Mouse (Mus musculus): ENCODE results near the gene Arvcf. TPM values are rescaled to one million over a fixed set of nuclear protein-coding genes. Genes with fewer than 3 reads are reported as not detected.

Gene Arvcf
- total and polyA plus RNA-seq, 3 experiments, result 9.1 to 14.5 TPM; not detected in 1

GRCm38 (mm10) chr16:18405091-18405854, 57.3 kb downstream of the Arvcf start:
- no peak overlapping the region for H3K4me3 ChIP-seq (ENCODE audit: control insufficient read depth in 1 of 2, insufficient read depth in 1 of 2, low read depth in 2 of 2, low read length in 2 of 2)
- H3K36me3 ChIP-seq (ENCODE audit: control insufficient read depth in 1 of 2, insufficient read depth in 2 of 2, low read length in 2 of 2), result peaks cover 4 to 8% of the 10 kb centered on the region in 2 experiments
- TF ChIP-seq ETS1 (IDR thresholded peaks at IDR 0.05; ENCODE audit: low read depth, low read length), result peak; percentile 73
- TF ChIP-seq POLR2A (IDR thresholded peaks at IDR 0.05; ENCODE audit: control insufficient read depth in 1 of 2, insufficient read depth in 1 of 2, low read depth in 1 of 2, low read length in 2 of 2, poor library complexity in 1 of 2), result peak in 1 of 2 experiments; percentile 48; a peak in 2 of 4 replicates
- TF ChIP-seq ZKSCAN1 (IDR thresholded peaks at IDR 0.05; ENCODE audit: low read depth, low read length), result no peak
- no peaks in the 10 kb centered on the region for H3K79me2 ChIP-seq (ENCODE audit: control insufficient read depth, insufficient read depth, low read length, poor library complexity)
- no peak overlapping the region for H3K9ac ChIP-seq (ENCODE audit: control insufficient read depth, low read depth, low read length, poor library complexity, severe bottlenecking)
- H3K9me3 ChIP-seq (replicated peaks; ENCODE audit: insufficient read depth, low read length), result no peaks in the 10 kb centered on the region
- H3K4me1 ChIP-seq (ENCODE audit: control insufficient read depth in 1 of 2, insufficient read depth in 2 of 2, low read length in 2 of 2), result peaks cover 0 to 9% of the 10 kb centered on the region in 2 experiments; a peak in 2 of 4 replicates
- peak; percentile 54 for DNase-seq (ENCODE audit: low read depth, low spot score)
- H3K27me3 ChIP-seq (ENCODE audit: control insufficient read depth in 1 of 2, insufficient read depth in 2 of 2, low read length in 2 of 2), result no peaks in the 10 kb centered on the region
- H3K27ac ChIP-seq (ENCODE audit: control insufficient read depth, low read depth, low read length), result no peak overlapping the region

- H3K4me1 ChIP-seq (ENCODE audit: control insufficient read depth in 1 of 2, insufficient read depth in 2 of 2, low read length in 2 of 2), result peaks cover 0 to 9% of the 10 kb centered on the region in 2 experiments; a peak in 2 of 4 replicates
- no peak overlapping the region for H3K9ac ChIP-seq (ENCODE audit: control insufficient read depth, low read depth, low read length, poor library complexity, severe bottlenecking)
- no peaks in the 10 kb centered on the region for H3K79me2 ChIP-seq (ENCODE audit: control insufficient read depth, insufficient read depth, low read length, poor library complexity)
- peaks cover 4 to 8% of the 10 kb centered on the region in 2 experiments for H3K36me3 ChIP-seq (ENCODE audit: control insufficient read depth in 1 of 2, insufficient read depth in 2 of 2, low read length in 2 of 2)
- DNase-seq (ENCODE audit: low read depth, low spot score), result no peak
- no peaks in the 10 kb centered on the region for H3K27me3 ChIP-seq (ENCODE audit: control insufficient read depth in 1 of 2, insufficient read depth in 2 of 2, low read length in 2 of 2)
- no peaks in the 10 kb centered on the region for H3K9me3 ChIP-seq (replicated peaks; ENCODE audit: insufficient read depth, low read length)
- H3K27ac ChIP-seq (ENCODE audit: control insufficient read depth, low read depth, low read length), result no peak overlapping the region
- H3K4me3 ChIP-seq (ENCODE audit: control insufficient read depth in 1 of 2, insufficient read depth in 1 of 2, low read depth in 2 of 2, low read length in 2 of 2), result no peak overlapping the region
- TF ChIP-seq CHD2 (IDR thresholded peaks at IDR 0.05; ENCODE audit: low read length) (no peak), POLR2AphosphoS2 (IDR thresholded peaks at IDR 0.05; ENCODE audit: low read length) (0 out of 2 replicates have a peak, but pooled peaks have one; percentile 1)
Observed at GRCm38 (mm10) chr16:18405876-18406275, 57.9 kb downstream of the Arvcf start.

GRCm38 (mm10) chr16:18406293-18406692, 58.3 kb downstream of the Arvcf start:
- no peak overlapping the region for H3K27ac ChIP-seq (ENCODE audit: control insufficient read depth, low read depth, low read length)
- TF ChIP-seq RAD21 (IDR thresholded peaks at IDR 0.05; ENCODE audit: low read depth, low read length) (peak; percentile 69), ZMIZ1 (IDR thresholded peaks at IDR 0.05; ENCODE audit: low read depth, low read length) (no peak), CHD1 (IDR thresholded peaks at IDR 0.05; ENCODE audit: low read depth, low read length) (no peak), NRF1 (IDR thresholded peaks at IDR 0.05; ENCODE audit: insufficient read depth, low read depth, low read length, poor library complexity, severe bottlenecking) (no peak), NELFE (IDR thresholded peaks at IDR 0.05; ENCODE audit: low read depth, low read length) (no peak), SMC3 (IDR thresholded peaks at IDR 0.05; ENCODE audit: low read depth, low read length) (peak; percentile 92), UBTF (IDR thresholded peaks at IDR 0.05; ENCODE audit: borderline replicate concordance, insufficient read depth, low read depth, low read length) (no peak), ZC3H11A (IDR thresholded peaks at IDR 0.05; ENCODE audit: low read depth, low read length) (peak; percentile 84), TAL1 (IDR thresholded peaks at IDR 0.05; ENCODE audit: low read length) (no peak), MYB (IDR thresholded peaks at IDR 0.05; ENCODE audit: low read depth, low read length) (no peak), USF2 (IDR thresholded peaks at IDR 0.05; ENCODE audit: borderline replicate concordance in 1 of 2, insufficient read depth in 1 of 2, low read depth in 1 of 2, low read length in 2 of 2) (no peak), SIN3A (IDR thresholded peaks at IDR 0.05; ENCODE audit: low read length) (no peak), GABPA (IDR thresholded peaks at IDR 0.05; ENCODE audit: low read depth, low read length) (no peak), CTCF (IDR thresholded peaks at IDR 0.05 in 2 of 3, conservative IDR thresholded peaks at IDR 0.05 in 1 of 3; ENCODE audit: control insufficient read depth in 1 of 3, insufficient read depth in 1 of 3, low read depth in 2 of 3, low read length in 3 of 3, poor library complexity in 1 of 3, severe bottlenecking in 1 of 3) (peak; percentile 51 to 97 (median 83); a peak in 5 of 6 replicates), MYC (IDR thresholded peaks at IDR 0.05; ENCODE audit: low read depth, low read length) (no peak), MAX (IDR thresholded peaks at IDR 0.05; ENCODE audit: low read length) (no peak), MXI1 (IDR thresholded peaks at IDR 0.05; ENCODE audit: low read depth, low read length) (no peak), TCF12 (IDR thresholded peaks at IDR 0.05; ENCODE audit: low read depth, low read length) (no peak), ZNF384 (IDR thresholded peaks at IDR 0.05; ENCODE audit: low read depth, low read length) (no peak), POLR2AphosphoS2 (IDR thresholded peaks at IDR 0.05; ENCODE audit: low read length) (peak; percentile 60; the same call in 1 of the 2 replicates), TBP (IDR thresholded peaks at IDR 0.05; ENCODE audit: low read depth, low read length) (no peak)

More at GRCm38 (mm10) chr16:18406293-18406692, 58.3 kb downstream of the Arvcf start:
- DNase-seq (ENCODE audit: low read depth, low spot score), result peak; percentile 65
- Histone ChIP-seq H3K4me1 (ENCODE audit: control insufficient read depth in 1 of 2, insufficient read depth in 2 of 2, low read length in 2 of 2) (peaks cover 0 to 9% of the 10 kb centered on the region in 2 experiments; a peak in 2 of 4 replicates), H3K9me3 (replicated peaks; ENCODE audit: insufficient read depth, low read length) (no peaks in the 10 kb centered on the region), H3K27me3 (ENCODE audit: control insufficient read depth in 1 of 2, insufficient read depth in 2 of 2, low read length in 2 of 2) (no peaks in the 10 kb centered on the region), H3K9ac (ENCODE audit: control insufficient read depth, low read depth, low read length, poor library complexity, severe bottlenecking) (no peak overlapping the region), H3K4me3 (ENCODE audit: control insufficient read depth in 1 of 2, insufficient read depth in 1 of 2, low read depth in 2 of 2, low read length in 2 of 2) (no peak overlapping the region), H3K79me2 (ENCODE audit: control insufficient read depth, insufficient read depth, low read length, poor library complexity) (no peaks in the 10 kb centered on the region), H3K36me3 (ENCODE audit: control insufficient read depth in 1 of 2, insufficient read depth in 2 of 2, low read length in 2 of 2) (peaks cover 4 to 8% of the 10 kb centered on the region in 2 experiments)

All from MEL (cell line).